Mouse (Mus musculus) thymus, postnatal 36 days (tissue): ENCODE measurements around the gene Dock8.
A peak's percentile ranks its signal among the peaks of the same experiment; 100 is the strongest.

Experiments
- DNase-seq, 2 experiments: peaks; one replicate each; pipeline ENCODE4 v3.0.0; 2022; ENCODE audit warnings: mixed read lengths in 2 of 2

Gene Dock8

DNA sequence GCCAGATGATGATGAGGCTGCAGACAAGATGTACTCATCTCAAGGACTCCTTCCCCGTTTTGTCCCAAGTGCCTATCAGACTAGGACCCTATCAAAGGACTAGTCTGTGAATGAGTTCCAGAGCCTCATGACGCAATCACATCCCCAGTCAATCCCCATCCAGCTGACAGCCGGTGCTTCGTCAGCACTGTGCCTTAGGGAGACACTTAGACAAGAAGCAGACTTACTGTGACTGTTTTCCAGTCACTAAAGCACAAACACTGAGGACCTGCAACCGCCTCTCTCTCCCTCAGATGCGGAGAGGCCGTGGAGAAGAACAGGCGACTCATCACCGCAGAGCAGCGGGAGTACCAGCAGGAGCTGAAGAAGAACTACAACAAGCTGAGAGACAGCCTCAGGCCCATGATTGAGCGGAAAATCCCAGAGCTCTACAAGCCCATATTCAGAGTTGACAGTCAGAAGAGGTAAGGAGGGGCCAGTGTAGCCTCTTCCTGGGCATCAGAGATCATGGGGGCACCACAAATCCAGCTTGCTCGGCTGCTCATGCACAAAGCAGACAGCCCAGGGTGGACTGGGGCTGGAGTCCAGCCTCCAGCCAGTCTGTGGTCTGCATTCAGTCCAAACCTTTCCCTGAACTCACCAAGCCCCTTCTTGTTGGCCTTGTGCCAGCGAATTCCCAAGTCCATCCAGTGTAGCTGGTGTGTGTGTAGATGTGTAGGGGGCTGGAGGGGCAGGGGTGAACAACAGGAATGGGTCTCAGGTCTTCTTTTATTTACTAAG lies 200.9 kb downstream of the Dock8 start:
- DNase-seq, result no peak

DNA sequence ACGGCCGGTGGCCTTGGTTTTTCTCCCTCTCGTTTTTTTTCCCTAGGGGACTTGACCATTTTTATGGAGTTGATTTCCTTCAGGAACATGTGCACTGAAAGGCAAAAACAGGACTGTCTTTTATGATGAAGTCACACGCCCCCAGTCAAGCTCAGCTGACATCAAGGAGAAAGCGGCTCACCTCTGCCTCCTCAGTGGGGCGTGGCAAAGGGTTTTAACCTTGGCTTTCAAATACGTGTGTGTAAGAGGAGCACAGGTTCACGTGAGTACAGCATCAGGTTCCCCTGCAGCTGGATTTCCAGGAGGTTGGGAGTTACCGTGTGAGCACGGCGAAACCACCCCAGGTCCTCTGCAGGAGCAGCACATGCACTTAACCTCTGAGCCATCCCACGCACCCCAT lies 203.7 kb downstream of the Dock8 start:
- DNase-seq, result no peak

DNA sequence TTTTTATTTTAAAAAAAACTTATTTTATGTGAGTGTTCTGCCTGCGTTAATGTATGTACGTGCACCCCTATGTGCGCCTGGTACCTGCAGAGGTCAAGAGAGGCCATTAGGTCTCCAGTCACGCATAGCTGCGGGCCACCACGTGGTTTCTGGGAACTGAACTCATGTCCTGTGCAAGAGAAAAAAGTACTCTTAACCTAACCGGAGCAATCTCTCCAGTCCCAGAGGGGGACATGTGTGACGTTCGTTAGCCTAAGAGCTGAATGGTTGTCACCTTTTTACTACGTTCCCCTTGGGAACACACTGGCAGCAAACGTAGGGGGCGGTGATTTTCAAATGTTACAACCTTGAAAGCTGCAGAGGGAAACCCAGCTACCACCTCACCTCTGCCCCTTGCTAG lies 207.6 kb downstream of the Dock8 start:
- DNase-seq, result no peak

DNA sequence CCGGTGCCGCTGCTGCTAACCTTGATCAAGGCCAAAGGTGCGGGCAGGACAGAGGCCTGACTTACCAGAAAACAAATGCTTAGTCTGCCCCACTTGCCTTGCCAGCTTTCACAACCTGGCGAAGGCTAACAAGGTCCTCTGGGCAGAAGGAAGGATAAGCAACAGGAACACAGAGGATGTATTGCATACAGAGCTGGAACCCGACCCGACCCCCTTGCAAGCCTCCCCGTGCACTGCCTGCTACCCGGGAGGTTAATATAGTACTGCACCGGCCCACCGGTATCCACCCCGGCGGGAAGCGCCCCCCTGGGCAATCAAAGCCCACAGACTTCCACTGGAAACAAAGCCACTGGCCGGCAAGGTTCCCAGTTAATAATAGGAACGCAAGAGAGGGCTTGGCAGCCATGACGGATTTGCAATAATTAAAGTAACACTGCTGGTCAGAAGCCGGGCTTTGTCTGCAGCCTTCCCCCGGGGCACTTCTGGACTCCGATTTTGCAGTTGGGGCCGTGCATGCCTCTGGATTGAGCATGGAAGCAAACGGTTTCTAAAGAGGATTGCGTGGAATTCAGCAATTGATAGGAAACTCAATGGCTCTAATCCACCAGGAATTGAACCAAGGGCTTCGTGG lies 208.5 kb downstream of the Dock8 start:
- no peak for DNase-seq

DNA sequence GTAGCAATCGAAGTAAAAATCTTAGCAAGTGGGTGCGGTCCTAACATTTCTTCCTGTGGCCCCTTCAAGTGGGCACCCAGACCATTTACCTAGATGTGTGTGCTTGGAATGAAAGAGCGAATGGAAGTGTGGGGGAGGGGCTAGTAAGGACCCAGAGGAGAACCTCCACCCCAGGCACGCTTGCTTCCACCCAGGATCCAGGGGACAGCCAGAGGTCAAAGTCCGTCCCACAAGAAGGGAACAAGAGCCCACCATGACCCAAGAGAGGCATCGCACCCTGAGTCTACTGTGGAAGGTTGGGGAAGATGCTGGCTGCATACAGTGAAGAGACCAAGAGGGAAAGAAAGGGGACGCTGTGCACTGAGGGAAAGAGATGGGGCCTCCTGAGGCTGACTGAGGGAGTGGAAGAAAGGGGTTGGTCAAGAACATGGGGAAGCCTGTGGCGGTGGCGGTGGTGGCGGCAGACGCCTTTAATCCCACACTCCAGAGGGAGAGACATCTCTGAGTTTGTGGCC lies 209.3 kb downstream of the Dock8 start:
- no peak for DNase-seq

DNA sequence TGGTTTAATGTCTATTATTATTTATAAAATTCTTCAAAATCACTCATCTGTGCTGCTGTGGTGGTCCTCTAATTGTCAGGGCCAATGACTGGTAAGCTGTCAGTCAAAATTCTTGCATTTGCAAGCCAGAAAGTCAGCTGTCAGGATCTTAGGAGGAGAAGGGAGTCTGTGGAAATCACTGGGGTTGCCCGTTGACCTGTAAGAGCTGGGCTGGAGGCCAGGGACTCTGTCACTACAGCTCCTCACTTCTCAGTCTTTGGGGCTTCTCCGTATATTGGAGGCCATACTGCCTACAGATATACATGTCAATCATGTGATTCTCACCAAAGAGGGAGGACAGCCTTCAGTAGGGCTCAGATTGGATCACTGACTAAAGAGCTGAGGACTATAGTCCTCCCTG lies 221.3 kb downstream of the Dock8 start:
- no peak for DNase-seq

DNA sequence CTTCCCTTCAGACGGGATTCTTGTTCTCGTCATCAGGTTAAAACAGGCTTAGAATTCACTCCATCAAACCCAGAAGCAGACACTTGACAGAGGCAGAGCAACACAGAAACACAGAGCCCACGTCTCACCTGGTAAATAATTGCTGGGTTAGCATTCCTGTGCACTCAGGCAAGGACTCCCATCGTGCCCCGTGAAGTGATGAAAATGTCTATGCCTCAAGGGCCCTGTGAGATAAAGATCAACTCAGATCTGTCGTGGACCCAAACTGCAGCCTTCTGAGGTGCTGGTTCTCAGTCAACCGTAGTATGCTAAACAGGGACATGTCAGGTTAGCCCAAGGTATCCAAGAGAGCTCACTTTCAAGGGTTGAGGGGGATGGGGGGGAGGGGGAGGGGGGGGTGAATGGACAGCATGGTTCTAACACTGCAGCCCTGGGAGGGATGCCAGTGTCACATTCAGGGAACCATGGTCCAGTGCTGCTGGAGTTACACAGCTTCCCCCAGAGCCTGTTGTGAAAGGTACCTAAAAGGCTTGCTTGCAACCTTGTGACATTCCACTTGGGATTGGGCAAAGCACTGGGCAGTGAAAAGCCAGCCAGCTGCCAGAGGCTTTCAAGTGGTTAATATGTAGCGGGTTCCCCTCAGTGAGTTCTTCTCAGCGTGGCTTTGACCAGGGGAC lies 222.8 kb downstream of the Dock8 start:
- DNase-seq, result no peak

DNA sequence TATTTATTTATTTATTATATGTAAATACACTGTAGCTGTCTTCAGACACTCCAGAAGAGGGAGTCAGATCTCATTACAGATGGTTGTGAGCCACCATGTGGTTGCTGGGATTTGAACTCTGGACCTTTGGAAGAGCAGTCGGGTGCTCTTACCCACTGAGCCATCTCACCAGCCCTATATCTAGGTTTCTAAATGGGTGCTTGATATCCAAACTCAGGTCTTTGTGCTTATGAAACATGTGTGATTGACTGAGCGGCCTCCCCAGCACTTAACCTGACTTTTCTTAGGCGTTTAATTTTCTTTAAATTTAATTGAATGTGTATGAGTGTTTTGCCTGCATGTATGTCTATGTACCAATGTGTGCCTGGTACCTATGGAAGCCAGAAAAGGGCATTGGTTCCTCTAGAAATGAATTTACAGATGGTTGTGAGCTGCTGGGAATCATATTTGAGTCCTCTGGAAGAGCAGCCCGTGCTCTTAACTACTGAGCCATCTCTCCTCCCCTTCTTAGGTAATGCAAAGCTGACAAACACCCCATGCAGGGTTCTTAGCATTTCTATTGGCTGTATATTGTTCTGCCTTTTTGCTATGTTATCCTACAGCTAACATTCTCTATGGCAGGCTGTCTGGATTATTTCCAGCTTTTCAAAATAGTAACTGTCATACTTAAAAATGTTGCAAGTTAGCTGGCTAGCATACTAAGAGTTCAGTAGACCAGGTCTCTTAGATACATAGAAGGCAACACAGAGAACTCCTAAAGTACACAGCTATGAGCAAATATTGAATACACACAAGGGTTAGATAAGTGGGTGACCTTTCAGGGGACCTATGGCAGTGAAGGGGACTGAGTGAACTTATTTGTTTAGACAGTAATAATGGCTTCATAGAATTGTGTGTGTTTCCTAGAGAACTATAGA lies 231.0 kb downstream of the Dock8 start:
- DNase-seq, result no peak

DNA sequence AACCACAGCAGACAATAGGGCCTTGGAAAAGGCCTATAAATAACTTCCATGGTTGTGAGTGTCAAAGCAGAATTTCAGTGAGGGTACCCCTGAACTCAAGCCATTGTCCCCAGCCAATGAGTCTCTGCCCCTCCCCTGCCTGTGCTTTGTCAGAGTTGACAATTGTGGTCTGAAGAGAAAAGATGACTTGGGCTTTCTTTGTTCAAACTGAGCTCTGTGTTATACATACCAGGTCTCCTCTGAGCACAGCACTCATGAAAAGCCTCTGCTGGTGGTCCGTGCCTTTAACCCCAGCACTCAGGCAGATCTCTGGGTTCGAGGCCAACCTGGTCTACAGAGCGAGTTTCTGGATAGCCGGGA lies 231.6 kb downstream of the Dock8 start:
- DNase-seq, result no peak

DNA sequence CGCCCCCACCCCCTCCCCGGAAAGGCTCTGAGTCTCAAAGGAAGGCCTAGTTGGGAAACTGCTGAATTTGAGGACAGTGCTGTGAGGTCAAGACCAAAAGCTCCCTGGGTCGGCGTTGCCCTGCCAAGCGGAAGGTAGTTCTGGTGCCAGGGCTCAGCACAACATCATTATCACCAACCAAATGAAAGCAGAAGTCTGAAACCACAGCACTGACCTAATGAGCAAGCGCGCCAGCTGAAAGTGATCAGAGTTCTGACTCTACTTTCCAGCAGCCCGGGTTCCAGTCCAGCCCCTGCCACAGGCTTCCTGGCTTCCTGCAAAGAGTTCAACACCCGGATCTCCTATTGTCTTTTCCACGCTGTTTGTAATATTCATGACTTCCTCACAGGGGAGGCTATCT lies 232.7 kb downstream of the Dock8 start:
- DNase-seq, result no peak

DNA sequence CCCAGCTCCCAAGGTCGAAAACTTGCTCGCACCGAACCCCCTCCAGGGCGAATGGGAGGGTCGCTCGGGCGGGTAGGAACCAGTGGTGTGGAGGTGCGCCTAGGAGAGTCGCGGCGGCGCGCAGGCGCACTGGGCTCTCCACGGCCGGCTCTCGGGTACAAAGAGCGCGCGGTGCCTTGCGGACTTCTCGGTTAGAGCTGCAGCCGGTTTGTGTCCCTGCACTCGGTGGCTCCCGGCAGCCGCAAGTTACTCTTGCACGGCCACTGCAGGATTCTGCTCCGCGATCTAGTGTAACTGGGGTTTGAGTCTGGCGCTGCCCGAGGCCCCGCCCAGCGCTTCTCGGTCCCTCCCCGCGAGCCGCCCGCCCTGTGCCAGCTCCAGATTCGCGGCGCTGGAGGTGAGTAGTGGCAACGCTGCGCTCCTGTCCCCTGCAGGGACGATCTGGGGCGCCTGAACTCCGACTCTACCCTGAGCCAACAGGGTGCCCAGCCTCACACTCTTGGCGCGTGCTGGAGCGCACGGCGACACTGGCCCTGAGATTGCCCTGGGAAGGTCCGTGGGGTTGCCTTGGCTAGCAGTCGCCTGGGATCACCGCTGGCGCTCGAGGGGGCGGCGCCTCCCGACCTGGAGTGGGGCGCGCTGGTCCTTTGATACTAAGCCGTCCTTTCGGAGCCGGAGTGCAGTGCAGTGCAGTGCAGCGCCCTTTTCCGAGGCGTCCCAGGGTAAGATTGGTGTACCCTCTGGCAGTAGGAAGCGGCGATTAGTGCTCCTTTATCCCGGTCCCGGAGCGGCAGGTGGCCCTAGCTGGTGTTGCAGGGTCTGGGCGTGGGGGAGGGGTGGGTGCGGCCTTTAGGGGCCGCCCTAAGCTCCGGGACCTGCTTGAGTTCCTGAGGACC lies 237.5 kb downstream of the Dock8 start, which contains the start of gene Kank1:
Gene Kank1, plus strand, starts transcription at position 380 of the 896 bp plus-strand sequence.
- DNase-seq, result peak; percentile 37 to 44

DNA sequence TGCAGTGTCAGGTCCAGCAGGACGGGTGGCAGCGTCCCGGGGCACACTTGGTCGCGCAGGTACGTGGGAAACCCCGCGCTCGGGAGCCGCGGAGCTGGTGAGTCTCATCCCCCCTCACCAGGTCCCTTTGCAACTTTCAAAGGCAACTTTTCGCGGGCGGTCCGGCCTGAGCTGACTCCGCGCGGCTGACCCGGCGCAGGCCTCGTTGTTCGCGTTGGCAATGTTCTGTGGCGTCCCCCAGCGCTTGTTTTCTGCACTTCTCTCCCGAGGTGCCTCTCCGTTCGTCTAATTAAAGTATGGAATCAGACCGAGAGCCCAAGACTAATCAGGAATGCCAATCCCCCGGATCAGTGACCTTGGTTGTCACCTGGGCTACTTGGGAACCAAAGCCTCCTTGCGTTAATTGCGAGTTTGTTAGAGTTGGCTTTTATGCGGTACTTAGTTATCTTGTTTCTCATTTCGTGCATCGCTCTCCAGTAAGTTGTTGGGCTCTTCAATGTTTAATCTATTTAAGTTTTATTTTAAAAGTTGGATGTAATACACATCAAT lies 238.2 kb downstream of the Dock8 start:
- DNase-seq, result no peak

DNA sequence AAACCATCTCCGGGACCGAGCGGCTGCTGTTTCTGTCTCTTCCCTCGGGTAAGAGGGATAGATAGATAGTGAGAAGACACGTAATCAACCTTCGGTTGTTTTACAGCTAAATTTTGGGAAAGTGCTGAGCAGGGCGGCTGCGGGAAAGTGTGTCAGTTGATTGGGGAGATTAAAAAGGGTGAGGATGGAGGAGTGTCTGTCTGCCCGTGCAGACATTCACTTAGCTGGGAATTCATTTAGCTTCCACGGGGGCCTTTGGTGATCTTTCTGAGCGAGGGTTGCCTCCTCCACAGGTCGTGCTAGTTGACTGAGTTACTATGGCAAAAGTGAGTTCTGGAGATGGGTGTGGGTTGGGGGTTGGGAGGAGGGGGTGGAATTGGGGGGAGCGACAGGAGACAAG lies 238.8 kb downstream of the Dock8 start:
- no peak for DNase-seq

DNA sequence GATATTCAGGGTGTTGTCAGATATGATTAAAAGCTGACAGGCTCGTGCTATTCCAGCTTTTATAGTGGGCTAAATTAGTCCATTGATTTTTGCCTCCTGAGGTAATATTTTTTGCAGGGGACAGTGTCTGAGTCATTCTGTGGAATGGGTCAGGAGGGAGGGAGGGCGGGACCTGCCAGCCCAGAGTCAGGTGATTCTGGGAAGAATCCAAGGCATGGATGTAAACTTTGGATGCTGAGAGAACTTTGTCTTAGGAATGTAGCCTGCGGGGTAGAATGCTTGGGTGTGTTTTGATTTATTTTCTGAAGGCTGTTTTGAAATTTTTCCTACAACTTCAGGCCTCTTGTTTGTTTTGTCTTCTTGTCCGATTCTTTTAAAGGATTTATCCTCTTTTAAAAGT lies 244.2 kb downstream of the Dock8 start:
- DNase-seq, result no peak

DNA sequence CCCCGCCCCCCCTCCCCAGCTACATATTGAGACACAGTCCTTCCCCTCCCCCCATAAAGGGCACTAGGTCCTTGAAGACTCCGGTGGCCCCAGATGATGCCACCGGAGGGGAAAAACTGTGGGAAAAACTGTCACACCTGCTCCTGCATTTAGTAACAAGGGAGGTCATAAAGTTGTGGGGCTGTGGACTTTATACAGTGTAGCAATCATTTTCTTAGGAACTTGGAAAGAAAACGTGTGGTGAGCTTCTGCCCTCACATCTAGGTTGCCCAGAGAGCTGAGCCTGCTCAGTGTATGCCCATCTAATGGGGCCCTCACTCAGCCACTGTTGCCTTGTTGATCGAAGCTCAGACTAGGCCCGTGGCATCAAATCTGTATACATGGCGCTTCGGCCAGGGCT lies 246.7 kb downstream of the Dock8 start:
- DNase-seq, result no peak

DNA sequence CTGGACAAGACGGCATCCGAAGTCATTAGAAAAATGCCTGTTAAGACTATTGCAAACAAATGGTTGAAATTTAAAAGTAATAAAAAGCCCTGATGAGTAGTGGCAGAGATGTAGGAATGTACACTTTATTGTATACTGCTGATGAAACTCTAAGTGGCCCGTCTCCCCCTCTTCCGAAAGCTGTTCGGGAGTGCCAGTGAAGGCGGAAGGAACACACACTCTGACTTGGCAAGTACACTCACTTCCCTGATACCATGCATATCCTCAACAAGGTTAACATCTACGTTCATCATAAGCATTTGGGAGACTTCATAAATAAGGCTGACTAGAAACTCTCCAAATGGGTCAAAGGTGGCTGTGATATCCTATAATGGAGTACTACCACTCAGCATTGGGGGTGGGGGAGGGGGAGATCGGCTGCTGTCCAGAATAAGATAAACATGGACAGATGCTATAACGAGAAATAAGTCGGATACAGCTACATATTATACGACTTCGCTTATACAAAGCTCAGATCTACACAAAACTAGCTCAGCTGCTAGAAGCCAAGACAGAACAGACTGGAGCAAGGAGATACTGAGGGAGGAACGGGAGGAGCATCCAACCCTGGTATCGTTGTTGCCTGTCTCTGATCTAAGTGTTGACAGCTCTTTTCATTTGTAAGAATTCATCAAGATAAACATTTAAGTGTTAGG lies 248.7 kb downstream of the Dock8 start:
- DNase-seq, result no peak

DNA sequence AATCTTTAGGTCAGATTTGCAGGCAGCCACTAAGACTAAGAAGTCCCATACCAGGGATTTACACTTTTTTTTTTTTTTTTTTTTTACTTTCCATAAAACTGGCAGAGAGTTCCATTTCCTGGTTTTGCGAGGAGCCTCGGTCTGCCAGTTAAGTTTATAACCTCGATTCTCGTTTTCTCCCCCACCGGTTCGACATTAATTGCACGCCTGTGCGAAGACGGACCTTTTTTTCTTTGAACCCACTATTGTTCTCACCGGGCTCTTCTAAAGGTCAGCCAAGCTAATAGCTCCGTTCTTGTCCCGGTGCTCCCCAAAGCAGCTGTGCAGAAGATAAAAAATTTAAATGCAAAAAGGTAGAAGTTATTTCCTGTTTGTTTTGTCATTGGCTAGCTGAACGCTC lies 249.9 kb downstream of the Dock8 start:
- no peak for DNase-seq

DNA sequence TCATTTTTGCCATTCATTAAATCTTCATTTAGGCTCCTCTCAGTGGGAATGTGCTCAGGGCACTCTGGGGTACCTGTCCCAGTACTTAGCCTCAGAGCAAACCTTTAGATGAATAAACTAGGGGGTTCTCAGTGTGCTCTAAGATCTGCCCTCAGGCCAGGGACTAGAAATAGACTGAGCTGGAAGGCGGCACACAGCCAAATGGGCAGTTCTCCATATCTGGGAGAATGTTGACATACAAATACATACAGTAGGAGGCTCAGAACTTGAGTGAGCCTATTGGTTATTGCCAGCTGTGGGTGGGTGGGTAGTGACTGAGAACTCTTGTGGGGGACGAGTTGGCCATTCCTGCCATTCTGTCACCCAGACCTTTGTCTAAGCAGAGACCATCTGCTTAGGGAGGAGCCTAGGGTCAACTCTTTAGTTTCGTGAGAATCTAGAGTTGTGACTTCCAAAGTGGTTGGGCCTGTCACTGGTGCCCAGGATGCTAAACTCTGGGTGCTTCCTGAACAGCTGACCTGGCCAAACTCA lies 252.3 kb downstream of the Dock8 start:
- DNase-seq, result no peak
